ENCODE assay signal across 27 mouse cellular contexts in genomic region chr9:45391299-45391698, GRCm38 (mm10). TPM values are rescaled to one million over a fixed set of nuclear protein-coding genes. Genes with fewer than 3 reads are reported as not detected.
"Had no signal": no experiment of that assay in that cellular context is flagged by ENCODE, and none has a peak within 500 bp of the region (broad histone marks: within the 10 kb centered on the region; RNA-seq: fewer than 3 reads in every experiment).

No protein-coding gene starts in this region.

- H3K4me3 ChIP-seq: gastrocnemius, adult 2 months; heart, adult 2 months; heart, embryonic 13.5 days; heart, embryonic 15.5 days; hindbrain, embryonic 10.5 days; hindbrain, embryonic 12.5 days; intestine, embryonic 15.5 days; layer of hippocampus, adult 2 months; left cerebral cortex, adult 2 months; limb, embryonic 12.5 days; liver, embryonic 12.5 days had no signal

- H3K36me3 ChIP-seq: heart, embryonic 15.5 days; intestine, embryonic 15.5 days; liver, embryonic 12.5 days had no signal

- H3K4me1 ChIP-seq: heart, embryonic 15.5 days; hindbrain, embryonic 10.5 days; intestine, embryonic 15.5 days; limb, embryonic 12.5 days; liver, embryonic 12.5 days had no signal

- DNase-seq: gastrocnemius, adult 2 months; gastrocnemius, postnatal 14 days; gastrocnemius, postnatal 36 days; heart, adult 11 months; heart, adult 2 months; heart, postnatal 14 days; heart, postnatal 4 days; kidney, adult 18-20 months; kidney, adult 8-10 months; kidney, postnatal 10 days; kidney, postnatal 25 days; kidney, postnatal 4 days; left cerebral cortex, postnatal 4 days; liver had no signal

- H3K27me3 ChIP-seq: heart, embryonic 13.5 days; heart, embryonic 15.5 days; hindbrain, embryonic 12.5 days; intestine, embryonic 15.5 days; limb, embryonic 12.5 days; liver, embryonic 12.5 days had no signal

- H3K9me3 ChIP-seq: heart, embryonic 13.5 days; heart, embryonic 15.5 days; hindbrain, embryonic 10.5 days; hindbrain, embryonic 12.5 days; intestine, embryonic 15.5 days; limb, embryonic 12.5 days; liver, embryonic 12.5 days had no signal

- H3K27ac ChIP-seq: gastrocnemius, adult 2 months; heart, adult 2 months; heart, embryonic 13.5 days; heart, embryonic 15.5 days; hindbrain, embryonic 10.5 days; hindbrain, embryonic 12.5 days; hindbrain, embryonic 14.5 days; intestine, embryonic 15.5 days; layer of hippocampus, adult 2 months; left cerebral cortex, adult 2 months; limb, embryonic 12.5 days; liver, embryonic 12.5 days; liver, embryonic 14.5 days had no signal

RNA-seq across cellular contexts. Expression of gene Dscaml1, which starts 35.1 kb away (rescaled TPM):
- total RNA-seq: gastrocnemius, adult 2 months; gastrocnemius, postnatal 36 days; heart, adult 2 months; heart, postnatal 14 days; heart, postnatal 4 days had no signal
- polyA plus RNA-seq: inflammation-experienced regulatory T-cells, adult 6 months; liver, embryonic 12.5 days; liver, embryonic 14.5 days; liver, embryonic 16.5 days had no signal
